Mouse (Mus musculus) midbrain, embryonic 16.5 days (tissue): ENCODE results near the gene Riox2. TPM values are rescaled to one million over a fixed set of nuclear protein-coding genes. Genes with fewer than 3 reads are reported as not detected.

ENCODE experiments used
- ATAC-seq: fragments of 200-750 bp; cut with Nextera tagmentation; 2 replicates; pipeline ENCODE4 v1.8.0; 2017; ENCODE audit warnings: moderate TSS enrichment
- H3K27ac ChIP-seq: fragments of 300-500 bp; sonication (generic); 2 replicates; pipeline ENCODE4 v1.5.1; 2014; ENCODE audit warnings: mild to moderate bottlenecking, low read length, mixed read lengths
- H3K27me3 ChIP-seq: fragments of 300-500 bp; sonication (generic); 2 replicates; pipeline ENCODE4 v1.6.1; 2014; ENCODE audit warnings: low read depth, low read length, mixed read lengths; ENCODE audit not compliant: control insufficient read depth, insufficient read depth
- H3K36me3 ChIP-seq: fragments of 300-500 bp; sonication (generic); 2 replicates; pipeline ENCODE4 v1.6.1; 2014; ENCODE audit warnings: mild to moderate bottlenecking, low read length, moderate library complexity, mixed read lengths; ENCODE audit not compliant: control insufficient read depth, insufficient read depth
- H3K4me1 ChIP-seq: fragments of 300-500 bp; sonication (generic); 2 replicates; pipeline ENCODE4 v1.6.1; 2014; ENCODE audit warnings: mild to moderate bottlenecking, low read length, mixed read lengths; ENCODE audit not compliant: control insufficient read depth, insufficient read depth
- H3K4me2 ChIP-seq: fragments of 300-500 bp; sonication (generic); 2 replicates; pipeline ENCODE4 v1.6.1; 2014; ENCODE audit warnings: mild to moderate bottlenecking, low read length, mixed read lengths
- H3K4me3 ChIP-seq: fragments of 300-500 bp; sonication (generic); 2 replicates; pipeline ENCODE4 v1.5.1; 2014; ENCODE audit warnings: low read depth, mild to moderate bottlenecking, low read length, moderate library complexity, mixed read lengths
- H3K9ac ChIP-seq: fragments of 300-500 bp; sonication (generic); 2 replicates; pipeline ENCODE4 v1.6.1; 2014; ENCODE audit warnings: low read depth, low read length, mixed read lengths
- H3K9me3 ChIP-seq: fragments of 300-500 bp; sonication (generic); replicated peaks from 2 replicates; pipeline ENCODE4 v1.6.1; 2014; ENCODE audit warnings: mild to moderate bottlenecking, low read length, mixed read lengths; ENCODE audit not compliant: control insufficient read depth, poor library complexity, severe bottlenecking
- WGBS: fragments of 180-500 bp; shearing (Covaris S2); extraction: QIAGEN DNeasy Blood & Tissue Kit; methylation state at CpG from one replicate; pipeline ENCODE4 v1.1.7; 2014; 5-methylcytosine and 5-hydroxymethylcytosine counted together
- polyA plus RNA-seq: library from polyadenylated mRNA; unstranded; fragments of >200 nt; fragmentation: Nextera tagmentation; extraction: Ambion mirVana; gene quantifications from 2 replicates; pipeline ENCODE4 v1.2.1, GENCODE M21; 2015

Riox2 gene
- polyA plus RNA-seq, 1 experiment from 2014 or later, result 16.0 TPM

- Histone ChIP-seq H3K27ac (no peak overlapping the region), H3K9me3 (no peaks in the 10 kb centered on the region), H3K36me3 (no peaks in the 10 kb centered on the region), H3K27me3 (no peaks in the 10 kb centered on the region), H3K4me2 (no peak overlapping the region), H3K4me1 (no peaks in the 10 kb centered on the region), H3K4me3 (no peak overlapping the region), H3K9ac (no peak overlapping the region)
- WGBS, result 88% methylated on average over 3 of the region's 3 CpGs
- ATAC-seq, result no peak
These were observed 27.6 kb downstream of the Riox2 start for GRCm38 (mm10) chr16:59499180-59499579.

- WGBS, result 91% methylated on average over 5 of the region's 5 CpGs
- Histone ChIP-seq H3K9ac (no peak overlapping the region), H3K27me3 (no peaks in the 10 kb centered on the region)
These were observed 38.3 kb downstream of the Riox2 start for GRCm38 (mm10) chr16:59509830-59510229.

GRCm38 (mm10) chr16:59515169-59515568 is 43.6 kb downstream of the Riox2 start:
- 94% methylated on average over 5 of the region's 5 CpGs for WGBS
- H3K4me1 ChIP-seq, result no peaks in the 10 kb centered on the region
- no peak overlapping the region for H3K27ac ChIP-seq
- H3K9me3 ChIP-seq, result no peaks in the 10 kb centered on the region
- H3K27me3 ChIP-seq, result no peaks in the 10 kb centered on the region
- H3K36me3 ChIP-seq, result no peaks in the 10 kb centered on the region
- H3K4me2 ChIP-seq, result no peak overlapping the region
- ATAC-seq, result no peak
- no peak overlapping the region for H3K9ac ChIP-seq
- H3K4me3 ChIP-seq, result no peak overlapping the region

More at GRCm38 (mm10) chr16:59509830-59510229, 38.3 kb downstream of the Riox2 start:
- H3K4me1 ChIP-seq, result no peaks in the 10 kb centered on the region
- no peaks in the 10 kb centered on the region for H3K9me3 ChIP-seq
- ATAC-seq, result no peak
- no peak overlapping the region for H3K4me2 ChIP-seq
- no peaks in the 10 kb centered on the region for H3K36me3 ChIP-seq
- no peak overlapping the region for H3K27ac ChIP-seq
- no peak overlapping the region for H3K4me3 ChIP-seq

- no peaks in the 10 kb centered on the region for H3K36me3 ChIP-seq
- no peak overlapping the region for H3K27ac ChIP-seq
- no peaks in the 10 kb centered on the region for H3K4me1 ChIP-seq
- 95% methylated on average over 10 of the region's 10 CpGs for WGBS
- H3K4me2 ChIP-seq, result no peak overlapping the region
- ATAC-seq, result no peak
- no peaks in the 10 kb centered on the region for H3K27me3 ChIP-seq
- H3K9me3 ChIP-seq, result no peaks in the 10 kb centered on the region
- no peak overlapping the region for H3K9ac ChIP-seq
- no peak overlapping the region for H3K4me3 ChIP-seq
These were observed 45.4 kb downstream of the Riox2 start for GRCm38 (mm10) chr16:59516965-59517364.

- Histone ChIP-seq H3K4me1 (no peaks in the 10 kb centered on the region), H3K9me3 (no peaks in the 10 kb centered on the region), H3K9ac (no peak overlapping the region), H3K27ac (no peak overlapping the region), H3K27me3 (no peaks in the 10 kb centered on the region), H3K4me2 (no peak overlapping the region), H3K36me3 (no peaks in the 10 kb centered on the region), H3K4me3 (no peak overlapping the region)
- WGBS, result 83% methylated on average over 15 of the region's 15 CpGs
- ATAC-seq, result no peak
These were observed 46.1 kb downstream of the Riox2 start for GRCm38 (mm10) chr16:59517447-59518219.

- no peaks in the 10 kb centered on the region for H3K4me1 ChIP-seq
- no peak overlapping the region for H3K4me3 ChIP-seq
- H3K9me3 ChIP-seq, result no peaks in the 10 kb centered on the region
- H3K9ac ChIP-seq, result no peak overlapping the region
- H3K4me2 ChIP-seq, result no peak overlapping the region
- WGBS, result 93% methylated on average over 16 of the region's 16 CpGs
- no peaks in the 10 kb centered on the region for H3K27me3 ChIP-seq
- no peaks in the 10 kb centered on the region for H3K36me3 ChIP-seq
- ATAC-seq, result no peak
- H3K27ac ChIP-seq, result no peak overlapping the region
These were observed 50.3 kb downstream of the Riox2 start for GRCm38 (mm10) chr16:59521752-59522423.

- no peak overlapping the region for H3K4me3 ChIP-seq
- H3K27ac ChIP-seq, result no peak overlapping the region
- no peak overlapping the region for H3K4me2 ChIP-seq
- no peaks in the 10 kb centered on the region for H3K27me3 ChIP-seq
- WGBS, result 89% methylated on average over 6 of the region's 6 CpGs
- H3K9me3 ChIP-seq, result no peaks in the 10 kb centered on the region
- H3K36me3 ChIP-seq, result no peaks in the 10 kb centered on the region
- no peak for ATAC-seq
- H3K4me1 ChIP-seq, result no peaks in the 10 kb centered on the region
- H3K9ac ChIP-seq, result no peak overlapping the region
These were observed 55.4 kb downstream of the Riox2 start for GRCm38 (mm10) chr16:59526939-59527338.

GRCm38 (mm10) chr16:59529570-59529969 is 58.0 kb downstream of the Riox2 start:
- Histone ChIP-seq H3K4me3 (no peak overlapping the region), H3K36me3 (no peaks in the 10 kb centered on the region), H3K9me3 (no peaks in the 10 kb centered on the region), H3K27ac (no peak overlapping the region), H3K4me1 (no peaks in the 10 kb centered on the region), H3K9ac (no peak overlapping the region), H3K4me2 (no peak overlapping the region), H3K27me3 (no peaks in the 10 kb centered on the region)
- WGBS, result 94% methylated on average over 13 of the region's 13 CpGs
- no peak for ATAC-seq

- no peak overlapping the region for H3K4me3 ChIP-seq
- ATAC-seq, result no peak
- H3K36me3 ChIP-seq, result no peaks in the 10 kb centered on the region
- no peak overlapping the region for H3K27ac ChIP-seq
- no peaks in the 10 kb centered on the region for H3K9me3 ChIP-seq
- H3K4me2 ChIP-seq, result no peak overlapping the region
- no peaks in the 10 kb centered on the region for H3K4me1 ChIP-seq
- no peak overlapping the region for H3K9ac ChIP-seq
- 88% methylated on average over 5 of the region's 5 CpGs for WGBS
- no peaks in the 10 kb centered on the region for H3K27me3 ChIP-seq
These were observed 59.7 kb downstream of the Riox2 start for GRCm38 (mm10) chr16:59531243-59531642.
